Mouse (Mus musculus) CH12.LX (cell line): ENCODE measurements at regions not wholly inside any gene's neighbourhood (a gene's known extent, or its start where the extent isn't known, plus 50 kb on each side); places are given as distances from the start of the nearest gene placed in this dataset.

Source experiments
- DNase-seq: peaks from one replicate; pipeline ENCODE4 v3.0.0-alpha.2; 2013; ENCODE audit errors: extremely low read depth
- H3K27ac ChIP-seq: 2 replicates; pipeline ENCODE4 v1.5.1; 2012; ENCODE audit warnings: low read depth, mild to moderate bottlenecking, control low read depth, moderate library complexity; ENCODE audit not compliant: insufficient read depth
- H3K27me3 ChIP-seq: replicated peaks from 2 replicates; pipeline ENCODE3; 2012; ENCODE audit warnings: inconsistent platforms
- H3K36me3 ChIP-seq, 2 experiments: replicated peaks in 1 of 2; 2 replicates each; pipeline versions ENCODE3 to v1.6.1; 2012; ENCODE audit warnings: inconsistent platforms in 1 of 2, low read length in 1 of 2, mild to moderate bottlenecking in 1 of 2, mixed read lengths in 1 of 2, moderate library complexity in 1 of 2; ENCODE audit not compliant: control insufficient read depth in 1 of 2, insufficient read depth in 1 of 2
- H3K4me1 ChIP-seq, 2 experiments: 2 replicates each; pipeline ENCODE4 v1.6.1; 2012; ENCODE audit warnings: inconsistent platforms in 1 of 2, moderate library complexity in 1 of 2; ENCODE audit not compliant: insufficient read depth in 2 of 2, control insufficient read depth in 1 of 2
- H3K4me2 ChIP-seq: 2 replicates; pipeline ENCODE4 v1.6.1; 2012; ENCODE audit warnings: low read depth, mild to moderate bottlenecking, control low read depth; ENCODE audit not compliant: poor library complexity, insufficient read depth, severe bottlenecking
- H3K4me3 ChIP-seq, 3 experiments: fragments of 150-350 bp in 1 of 3; sonication (generic) in 1 of 3; replicated peaks in 1 of 3; 2 replicates each; pipeline versions ENCODE3 to v1.5.1; 2011 to 2012; ENCODE audit warnings: low read depth in 2 of 3, low read length in 2 of 3, mild to moderate bottlenecking in 2 of 3, moderate library complexity in 2 of 3, control low read depth in 1 of 3, improper control_type of control experiment in 1 of 3, inconsistent platforms in 1 of 3, mixed read lengths in 1 of 3; ENCODE audit not compliant: poor library complexity in 1 of 3
- H3K79me2 ChIP-seq: replicated peaks from 2 replicates; pipeline ENCODE4 v1.6.1; 2012; ENCODE audit warnings: mild to moderate bottlenecking, moderate library complexity; ENCODE audit not compliant: control insufficient read depth, poor library complexity, insufficient read depth, severe bottlenecking; ENCODE audit errors: extremely low read depth
- H3K9ac ChIP-seq: 2 replicates; pipeline ENCODE4 v1.6.1; 2012; ENCODE audit warnings: low read depth, mild to moderate bottlenecking, control low read depth, moderate library complexity; ENCODE audit not compliant: insufficient read depth
- H3K9me3 ChIP-seq: replicated peaks from 2 replicates; pipeline ENCODE3; 2012; ENCODE audit warnings: low read length, inconsistent platforms, mixed read lengths
- CHD2 ChIP-seq: IDR thresholded peaks from 2 replicates; pipeline ENCODE4 v1.6.1; 2011; ENCODE audit warnings: low read length, improper control_type of control experiment
- ELF1 ChIP-seq: IDR thresholded peaks from 2 replicates; pipeline ENCODE4 v1.6.1; 2014; ENCODE audit warnings: low read depth, mild to moderate bottlenecking, inconsistent platforms, low read length, improper control_type of control experiment
- GABPA ChIP-seq: IDR thresholded peaks from 2 replicates; pipeline ENCODE4 v1.6.1; 2012; ENCODE audit warnings: low read depth, low read length, improper control_type of control experiment, inconsistent platforms; ENCODE audit not compliant: insufficient replicate concordance
- IRF4 ChIP-seq: IDR thresholded peaks from 2 replicates; pipeline ENCODE4 v1.6.1; 2014; ENCODE audit warnings: low read depth, mild to moderate bottlenecking, inconsistent platforms, low read length, improper control_type of control experiment
- JUN ChIP-seq: IDR thresholded peaks from 2 replicates; pipeline ENCODE4 v1.6.1; 2011; ENCODE audit warnings: low read depth, mild to moderate bottlenecking, low read length, improper control_type of control experiment, moderate library complexity; ENCODE audit not compliant: insufficient read depth
- JUND ChIP-seq: conservative IDR thresholded peaks from 2 replicates; pipeline ENCODE4 v1.6.1; 2011; ENCODE audit warnings: low read depth, low read length, improper control_type of control experiment
- KAT2A ChIP-seq: IDR thresholded peaks from 2 replicates; pipeline ENCODE4 v1.6.1; 2012; ENCODE audit warnings: low read length, improper control_type of control experiment, inconsistent platforms; ENCODE audit not compliant: insufficient replicate concordance
- MAFK ChIP-seq: IDR thresholded peaks from 2 replicates; pipeline ENCODE4 v1.6.1; 2011; ENCODE audit warnings: low read length, improper control_type of control experiment; ENCODE audit not compliant: insufficient replicate concordance
- MEF2A ChIP-seq: IDR thresholded peaks from 2 replicates; pipeline ENCODE4 v1.6.1; 2014; ENCODE audit warnings: low read depth, mild to moderate bottlenecking, inconsistent platforms, low read length, improper control_type of control experiment, borderline replicate concordance
- NELFE ChIP-seq: IDR thresholded peaks from 2 replicates; pipeline ENCODE4 v1.6.1; 2011; ENCODE audit warnings: low read depth, low read length, improper control_type of control experiment
- POLR2A ChIP-seq: IDR thresholded peaks from 2 replicates; pipeline ENCODE4 v1.6.1; 2011; ENCODE audit warnings: low read depth, mild to moderate bottlenecking, improper control_type of control experiment, low read length
- POLR2AphosphoS2 ChIP-seq: IDR thresholded peaks from 2 replicates; pipeline ENCODE4 v1.6.1; 2011; ENCODE audit warnings: low read depth, low read length, improper control_type of control experiment
- RAD21 ChIP-seq: IDR thresholded peaks from 2 replicates; pipeline ENCODE4 v1.6.1; 2011; ENCODE audit warnings: low read depth, mild to moderate bottlenecking, low read length, improper control_type of control experiment, moderate library complexity
- RCOR1 ChIP-seq: conservative IDR thresholded peaks from 2 replicates; pipeline ENCODE4 v1.6.1; 2012; ENCODE audit warnings: low read depth, mild to moderate bottlenecking, inconsistent platforms, low read length, improper control_type of control experiment
- TCF12 ChIP-seq: IDR thresholded peaks from 2 replicates; pipeline ENCODE4 v1.6.1; 2014; ENCODE audit warnings: low read depth, mild to moderate bottlenecking, inconsistent platforms, low read length, improper control_type of control experiment
- UBTF ChIP-seq: IDR thresholded peaks from 2 replicates; pipeline ENCODE4 v1.6.1; 2012; ENCODE audit warnings: low read depth, mild to moderate bottlenecking, inconsistent platforms, low read length, improper control_type of control experiment, moderate library complexity
- USF1 ChIP-seq: IDR thresholded peaks from 2 replicates; pipeline ENCODE4 v1.6.1; 2014; ENCODE audit warnings: low read depth, mild to moderate bottlenecking, inconsistent platforms, low read length, improper control_type of control experiment
- ZKSCAN1 ChIP-seq: IDR thresholded peaks from 2 replicates; pipeline ENCODE4 v1.6.1; 2012; ENCODE audit warnings: low read depth, inconsistent platforms, low read length, improper control_type of control experiment, borderline replicate concordance
- ZMIZ1 ChIP-seq: IDR thresholded peaks from 2 replicates; pipeline ENCODE4 v1.6.1; 2012; ENCODE audit warnings: low read depth, mild to moderate bottlenecking, inconsistent platforms, low read length, improper control_type of control experiment
- dilution Hi-C: fragments of 300-500 bp; cut with MboI; formaldehyde crosslinking; loops from 2 replicates; pipeline ENCODE4 v1.14.3; 2020; ENCODE audit warnings: low sequenced_read_pairs; ENCODE audit not compliant: extremely low pct_unique_long_range_greater_than_20kb, extremely low pct_ligation_motif_present
- in situ Hi-C: fragments of 300-500 bp; cut with MboI; formaldehyde crosslinking; loops from 3 replicates; pipeline ENCODE4 v1.14.3; 2019; ENCODE audit warnings: low sequenced_read_pairs, low pct_ligation_motif_present, low pct_unique_long_range_greater_than_20kb, mixed read lengths

DNA sequence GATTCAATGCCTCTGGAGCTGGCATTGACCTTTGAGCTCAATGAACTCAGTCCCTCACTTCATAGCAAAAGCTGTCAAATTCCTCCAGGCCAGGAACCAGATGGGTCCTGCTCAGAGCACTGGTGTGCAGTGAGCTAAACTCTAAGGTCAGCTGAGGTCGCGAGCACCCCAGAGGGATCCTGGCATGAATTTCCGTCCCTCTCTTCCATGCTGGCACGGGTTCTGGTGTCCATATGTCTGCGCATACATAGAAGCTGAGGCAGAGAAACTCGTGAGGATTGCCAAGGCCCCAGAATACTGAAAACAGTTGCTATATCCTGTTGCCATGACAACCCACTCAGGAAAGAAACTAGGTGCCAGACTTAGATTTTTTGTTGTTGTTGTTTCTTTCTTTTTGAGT lies 219.0 kb upstream of the Arpp21 start:
- no peak for DNase-seq
- Histone ChIP-seq H3K79me2 (no peaks in the 10 kb centered on the region), H3K27ac (no peak overlapping the region), H3K9ac (no peak overlapping the region), H3K4me1 (no peaks in the 10 kb centered on the region), H3K27me3 (no peaks in the 10 kb centered on the region), H3K36me3 (no peaks in the 10 kb centered on the region), H3K9me3 (peaks cover 41% of the 10 kb centered on the region), H3K4me2 (no peak overlapping the region), H3K4me3 (no peak overlapping the region)
- dilution Hi-C loops (no loop called here), in situ Hi-C loops (no loop called here)
- no peak for TF ChIP-seq POLR2AphosphoS2
- TF ChIP-seq USF1, result no peak
- TF ChIP-seq JUND, result no peak
- no peak for TF ChIP-seq MEF2A
- no peak for TF ChIP-seq RAD21
- no peak for TF ChIP-seq TCF12
- TF ChIP-seq ZKSCAN1, result no peak
- no peak for TF ChIP-seq ELF1
- TF ChIP-seq NELFE, result no peak
- TF ChIP-seq UBTF, result no peak
- no peak for TF ChIP-seq GABPA
- no peak for TF ChIP-seq JUN
- TF ChIP-seq CHD2, result no peak

DNA sequence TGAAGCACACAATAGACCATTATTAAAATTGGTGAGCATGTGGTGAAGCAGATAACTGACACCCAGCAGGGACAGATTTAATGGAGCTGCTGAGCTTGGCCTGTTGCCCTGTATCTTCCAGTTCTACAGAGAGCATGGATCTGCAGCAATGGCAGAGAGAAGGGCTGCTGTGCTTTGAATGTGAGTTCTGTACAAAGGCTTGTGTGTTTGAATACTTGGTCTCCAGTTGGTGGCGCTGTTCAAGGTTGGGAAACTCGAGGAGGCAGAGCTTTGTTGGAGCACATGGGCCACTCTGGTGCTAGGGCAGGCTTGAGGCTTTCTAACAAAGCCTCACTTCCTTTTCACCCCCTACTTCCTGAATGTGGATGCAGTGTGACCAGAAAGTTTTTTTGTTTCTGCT lies 211.8 kb upstream of the Arpp21 start:
- Histone ChIP-seq H3K36me3 (no peaks in the 10 kb centered on the region), H3K4me2 (no peak overlapping the region), H3K9me3 (peaks cover 54% of the 10 kb centered on the region), H3K27me3 (no peaks in the 10 kb centered on the region), H3K4me3 (no peak overlapping the region), H3K27ac (no peak overlapping the region), H3K9ac (no peak overlapping the region), H3K79me2 (no peaks in the 10 kb centered on the region), H3K4me1 (no peaks in the 10 kb centered on the region)
- dilution Hi-C loops (no loop called here), in situ Hi-C loops (no loop called here)
- no peak for TF ChIP-seq POLR2A
- TF ChIP-seq MAFK, result no peak
- TF ChIP-seq RCOR1, result no peak
- no peak for TF ChIP-seq IRF4
- no peak for TF ChIP-seq ZMIZ1
- no peak for TF ChIP-seq KAT2A
- TF ChIP-seq TCF12, result no peak
- DNase-seq, result no peak
